Mouse (Mus musculus) CD8-positive naive resting alpha-beta T cell, adult 2 months (primary cell): ENCODE data around the gene Ptpn9.
A peak's percentile ranks its signal among the peaks of the same experiment; 100 is the strongest.

ENCODE experiments used
- DNase-seq, 2 experiments: peaks; one replicate each; pipeline ENCODE4 v3.0.0; 2022; ENCODE audit warnings: low read depth in 2 of 2, low spot score in 2 of 2

Gene Ptpn9

GRCm38 (mm10) chr9:57013756-57014155 lies 19.0 kb downstream of the Ptpn9 start:
- DNase-seq: no peak

GRCm38 (mm10) chr9:57014766-57015165 lies 20.0 kb downstream of the Ptpn9 start:
- no peak for DNase-seq

DNA sequence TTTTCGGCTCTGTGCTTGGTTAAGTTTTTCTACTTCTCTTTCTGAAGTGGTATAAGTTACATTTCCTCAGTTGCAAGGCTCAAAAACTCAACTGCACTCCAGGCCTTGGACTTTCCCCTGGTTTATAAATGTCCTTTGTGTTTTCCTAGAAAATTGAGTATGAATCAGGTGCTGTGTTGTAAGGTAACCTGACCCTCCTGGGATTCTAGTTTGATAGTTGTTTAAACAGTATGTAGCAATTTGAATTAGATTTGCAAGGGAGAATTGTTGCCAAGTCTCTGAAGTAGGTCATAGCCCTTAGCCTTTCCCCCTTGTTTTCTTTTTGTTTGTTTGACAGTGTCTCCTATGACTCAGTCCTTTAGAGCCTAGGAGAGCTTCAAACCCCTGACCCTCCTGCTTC lies 22.9 kb downstream of the Ptpn9 start:
- no peak for DNase-seq

GRCm38 (mm10) chr9:57031756-57032155 lies 37.0 kb downstream of the Ptpn9 start:
- DNase-seq: no peak

DNA sequence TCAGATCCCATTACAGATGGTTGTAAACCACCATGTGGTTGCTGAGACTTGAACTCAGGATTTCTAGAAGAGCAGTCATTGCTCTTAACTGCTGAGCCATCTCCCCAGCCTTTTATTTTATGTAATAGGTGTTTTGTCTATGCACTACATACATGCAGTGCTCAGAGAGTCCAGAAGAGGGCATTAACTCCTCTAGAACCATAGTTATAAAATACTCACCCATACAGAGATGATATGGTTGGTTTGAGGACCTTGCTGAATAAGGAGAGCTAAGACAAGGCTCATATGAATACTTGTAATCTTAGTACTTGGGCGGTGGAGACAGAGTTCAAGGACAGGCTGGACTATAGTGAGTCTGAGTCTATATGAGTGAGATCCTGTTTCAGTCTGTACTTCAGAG lies 61.5 kb downstream of the Ptpn9 start:
- DNase-seq: peak; percentile 55 to 68

- no peak for DNase-seq
Observed at GRCm38 (mm10) chr9:57064164-57064563, 69.4 kb downstream of the Ptpn9 start.

- no peak for DNase-seq
Observed at GRCm38 (mm10) chr9:57068266-57068665, 73.5 kb downstream of the Ptpn9 start.

DNA sequence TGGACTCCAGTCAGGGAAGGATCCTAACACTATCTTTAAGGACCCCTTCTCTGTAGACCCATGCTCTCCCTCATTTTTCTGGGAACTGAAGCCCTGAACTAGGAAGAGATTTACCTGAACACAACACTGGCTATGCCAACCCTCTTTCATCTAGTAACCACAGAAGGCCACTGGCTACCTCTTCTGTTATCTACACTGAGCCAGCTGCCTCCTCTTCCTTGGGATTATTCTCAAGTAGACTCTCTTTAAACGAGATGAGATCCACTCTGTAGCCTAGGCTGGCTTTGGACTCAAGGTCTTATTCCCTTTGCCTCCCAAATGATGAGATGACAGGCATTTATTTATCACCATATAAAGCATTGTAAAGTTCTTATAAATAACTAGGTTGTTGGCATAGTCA lies 75.5 kb downstream of the Ptpn9 start:
- DNase-seq: no peak

DNA sequence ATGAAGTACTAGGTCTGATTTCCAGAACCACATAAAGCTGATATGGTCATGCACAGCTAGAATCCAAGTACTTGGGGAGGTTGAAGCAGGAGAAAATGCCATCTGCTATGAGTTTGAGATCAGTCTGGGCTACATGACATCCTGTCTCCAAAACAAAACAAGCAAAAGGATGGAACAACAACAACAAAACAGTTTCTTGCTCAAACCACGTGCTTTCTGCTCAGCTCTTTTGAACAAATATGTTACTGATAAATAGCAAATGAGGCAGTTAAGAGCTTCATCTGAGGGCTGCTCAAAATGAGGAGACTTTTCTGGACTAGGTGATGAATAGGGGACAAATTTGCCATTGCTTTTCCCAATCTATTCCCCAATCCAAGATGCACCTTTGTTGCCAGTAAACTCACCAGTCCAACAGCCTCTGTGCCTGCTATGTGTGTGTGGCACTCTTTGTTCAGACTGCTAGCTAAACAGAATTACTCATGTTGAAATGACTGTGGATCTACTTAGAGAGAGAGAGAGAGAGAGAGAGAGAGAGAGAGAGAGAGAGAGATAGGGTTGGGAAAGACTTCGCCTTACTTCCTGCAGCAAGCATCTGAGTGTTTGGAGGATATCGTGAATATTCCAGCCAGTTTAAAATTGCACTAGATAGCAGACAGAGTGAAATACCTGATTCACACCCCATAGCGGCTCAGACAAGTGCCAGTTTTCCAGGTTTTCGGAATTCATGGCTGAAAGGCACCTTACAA lies 76.2 kb downstream of the Ptpn9 start:
- no peak for DNase-seq

GRCm38 (mm10) chr9:57071801-57072351 lies 77.2 kb downstream of the Ptpn9 start, which contains the start of gene Sin3a:
Sin3a (plus strand) TSS chr9:57072040.
- DNase-seq: peak; percentile 54 to 67

- DNase-seq: no peak
Observed at GRCm38 (mm10) chr9:57072526-57072988, 77.8 kb downstream of the Ptpn9 start.

GRCm38 (mm10) chr9:57072989-57073789 lies 78.5 kb downstream of the Ptpn9 start:
- peak; percentile 92 to 97 for DNase-seq

DNA sequence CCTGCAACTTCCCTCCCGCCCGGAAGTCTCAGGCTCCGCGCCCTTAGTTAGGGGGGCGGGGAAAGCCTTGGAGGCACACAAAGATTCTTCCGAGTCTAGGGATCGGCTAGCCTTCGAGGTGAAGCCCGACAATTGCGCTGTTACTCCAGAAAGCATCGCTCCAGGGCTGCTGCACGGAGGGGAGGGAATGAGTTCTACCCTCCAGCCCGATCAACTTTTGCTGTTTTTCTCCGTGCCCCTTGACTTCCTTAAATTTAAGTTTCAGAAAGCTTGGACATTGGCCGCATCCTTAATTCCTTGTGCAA lies 79.0 kb downstream of the Ptpn9 start:
- no peak for DNase-seq

DNA sequence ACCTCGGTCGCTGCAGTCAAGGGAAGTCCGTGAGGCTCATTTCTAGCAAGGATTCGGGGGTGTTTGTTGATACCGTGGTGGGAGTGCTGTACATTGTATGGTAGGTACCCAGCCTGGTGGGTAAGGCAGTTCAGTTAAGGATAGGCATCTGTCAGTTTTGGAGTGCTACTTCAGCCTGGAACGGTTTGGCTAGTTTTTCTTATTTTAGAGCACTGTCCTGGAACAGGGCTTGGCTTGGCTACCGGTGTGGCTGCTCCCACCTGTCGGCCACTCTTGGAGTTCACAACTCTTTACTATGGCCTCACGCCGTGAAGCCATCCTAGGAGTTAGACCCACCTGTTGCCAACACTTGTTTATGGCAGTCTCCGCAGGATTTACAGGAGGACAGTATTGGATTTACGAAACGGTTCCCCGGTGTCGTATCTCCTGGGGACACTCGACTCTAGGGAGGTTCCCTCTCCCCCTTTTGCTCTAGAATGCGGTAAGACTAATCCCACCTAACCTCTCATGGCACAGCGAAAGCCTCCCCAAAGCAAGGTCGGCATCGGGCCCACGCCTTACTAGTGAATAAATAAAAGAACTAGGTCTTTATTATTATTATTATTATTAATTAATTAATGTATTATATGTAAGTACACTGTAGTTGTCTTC lies 79.6 kb downstream of the Ptpn9 start:
- DNase-seq: peak; percentile 17 to 18

GRCm38 (mm10) chr9:57074822-57075603 lies 80.3 kb downstream of the Ptpn9 start:
- peak; percentile 54 to 68 for DNase-seq

- DNase-seq: peak; percentile 97 to 98
Observed at GRCm38 (mm10) chr9:57075681-57076381, 81.1 kb downstream of the Ptpn9 start.

- DNase-seq: peak; percentile 74 to 75
Observed at GRCm38 (mm10) chr9:57076701-57077660, 82.3 kb downstream of the Ptpn9 start.

DNA sequence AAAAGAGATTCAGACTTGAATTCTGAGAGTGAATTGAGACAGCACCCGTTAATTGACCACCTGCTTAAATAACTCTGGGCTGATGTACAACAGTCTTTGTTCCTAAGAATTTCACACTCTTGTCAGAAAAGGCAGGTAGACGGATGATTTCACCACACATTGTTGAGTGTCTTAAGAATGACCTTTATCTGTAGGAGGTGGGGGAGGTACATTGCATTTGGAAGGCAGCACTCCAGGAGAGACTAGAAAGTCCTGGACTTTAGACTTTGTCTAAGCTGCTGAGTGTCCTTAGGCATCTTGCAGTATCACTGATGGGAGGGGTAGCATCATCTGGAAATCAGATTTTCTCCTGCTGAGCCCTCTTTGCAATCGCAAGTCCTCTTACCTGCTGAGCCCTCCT lies 87.5 kb downstream of the Ptpn9 start:
- DNase-seq: no peak
